Mouse (Mus musculus) lung, adult 2 months (tissue): ENCODE data around the gene 9530003J23Rik.

ENCODE experiments used
- CTCF ChIP-seq: fragments of 200-500 bp; IDR thresholded peaks from 2 replicates; pipeline ENCODE4 v1.5.1; 2011; ENCODE audit warnings: mild to moderate bottlenecking, low read length, control low read depth; ENCODE audit not compliant: insufficient read depth
- POLR2A ChIP-seq: fragments of 200-500 bp; IDR thresholded peaks from 2 replicates; pipeline ENCODE4 v1.6.1; 2011; ENCODE audit warnings: low read depth, mild to moderate bottlenecking, control low read depth, low read length, borderline replicate concordance; ENCODE audit errors: extremely low read depth

DNA sequence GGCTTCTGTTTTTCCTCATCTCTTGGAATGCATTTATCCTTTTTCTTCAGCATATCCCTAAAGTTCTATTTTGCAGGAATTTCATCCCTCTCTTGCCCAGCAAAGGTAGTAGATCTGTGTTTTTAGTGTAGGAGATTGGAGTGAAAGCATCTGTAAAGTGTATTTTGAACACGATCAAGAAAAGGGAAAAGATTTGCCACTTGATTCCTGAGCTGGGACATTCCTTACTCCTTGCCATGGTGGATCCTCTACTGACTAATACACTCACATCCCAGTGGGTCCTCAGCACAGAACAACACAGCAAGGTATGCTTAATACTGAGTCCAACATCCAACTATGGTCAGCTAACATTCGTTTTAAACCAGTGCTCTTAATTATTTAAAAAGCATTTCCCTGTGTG lies 44.0 kb upstream of the 9530003J23Rik start:
- TF ChIP-seq CTCF (no peak), POLR2A (no peak)
